Mouse (Mus musculus) frontal cortex, postnatal 25 days (tissue): ENCODE measurements around the gene Selplg.

ENCODE experiments used
- DNase-seq, 2 experiments: peaks; one replicate each; pipeline ENCODE4 v3.0.0; 2022; ENCODE audit warnings: low spot score in 2 of 2

Gene Selplg

GRCm38 (mm10) chr5:113832490-113832901 lies at the start of gene Selplg:
TSS of gene Selplg (minus strand) at chr5:113832644.
- DNase-seq = no peak

DNA sequence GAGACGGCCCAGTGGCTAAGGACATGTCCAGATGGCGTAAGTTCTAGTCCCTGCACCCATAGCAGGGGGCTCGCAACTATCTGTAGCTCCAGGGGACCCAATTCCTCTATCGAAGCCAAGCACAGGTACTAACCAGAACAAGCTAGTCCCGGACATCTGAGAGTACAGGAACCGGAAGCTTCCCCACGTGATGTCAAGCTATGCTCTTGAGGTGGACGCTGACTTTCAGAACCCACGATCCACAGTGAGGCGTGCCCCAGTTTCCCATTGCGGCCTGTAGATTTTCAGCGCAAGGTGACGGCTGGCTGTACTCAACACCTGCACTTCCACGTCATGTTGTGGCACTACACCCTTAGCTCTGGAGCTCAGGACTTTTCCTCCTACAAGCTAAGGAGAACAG lies 48.7 kb upstream of the Selplg start:
- DNase-seq = no peak

- no peak for DNase-seq
Observed at GRCm38 (mm10) chr5:113878943-113879617, 46.6 kb upstream of the Selplg start.

DNA sequence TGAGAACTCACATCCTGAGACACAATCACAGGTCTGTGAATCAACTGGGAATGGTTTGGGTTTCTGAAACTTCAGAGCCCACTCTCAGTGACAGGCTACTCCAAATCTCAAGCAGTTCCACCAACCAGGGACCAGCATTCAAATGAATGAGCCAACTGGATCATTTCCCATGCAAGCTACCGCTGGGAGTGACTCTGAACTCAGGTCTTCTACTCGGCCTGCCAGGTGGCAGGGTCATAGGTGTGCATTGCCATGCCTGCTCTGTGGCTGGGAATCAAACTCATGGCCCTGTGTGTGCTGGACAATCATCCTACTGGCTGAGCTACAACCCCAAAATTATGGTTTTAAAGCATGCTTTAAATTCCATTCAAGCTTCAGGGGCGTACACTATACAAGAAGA lies 45.1 kb upstream of the Selplg start:
- no peak for DNase-seq

DNA sequence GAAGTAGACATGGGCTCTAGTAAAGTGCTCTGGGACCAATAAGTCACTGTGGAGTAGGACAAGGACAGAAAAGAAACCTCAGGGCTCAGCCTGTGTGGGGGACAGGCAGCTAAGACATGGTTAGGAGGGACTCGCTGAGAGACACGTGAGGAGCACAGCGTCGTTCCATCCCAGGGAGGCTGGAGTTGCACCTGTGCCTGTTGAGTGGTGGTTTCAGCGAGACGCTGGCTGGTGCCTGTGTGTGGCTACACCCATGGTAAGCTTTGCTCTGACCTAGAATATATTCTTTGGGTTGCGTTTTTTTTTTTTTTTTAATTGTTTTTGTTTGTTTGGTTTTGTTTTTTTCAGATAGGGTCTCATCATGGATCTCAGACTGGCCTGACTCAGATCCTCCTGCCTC lies 43.7 kb upstream of the Selplg start:
- DNase-seq = no peak

DNA sequence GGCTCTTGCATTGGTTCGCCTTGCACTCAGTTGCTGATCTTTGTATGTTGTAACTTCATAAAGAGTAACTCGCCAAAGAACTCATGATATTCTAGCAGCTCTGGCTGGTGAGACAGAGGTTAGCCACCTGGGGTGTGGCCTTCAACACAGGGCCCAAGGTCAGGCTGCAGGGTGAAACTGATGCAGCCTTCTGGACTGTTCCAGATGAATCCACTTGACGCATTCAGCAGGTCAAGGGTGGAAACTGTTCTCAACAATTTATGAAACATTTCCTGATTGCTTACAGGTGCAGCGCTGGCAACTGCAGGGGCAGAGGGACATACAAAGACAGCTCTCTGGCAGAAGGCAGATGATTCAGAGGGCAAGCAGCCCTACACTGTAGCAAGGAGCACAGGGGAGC lies 43.2 kb upstream of the Selplg start:
- no peak for DNase-seq

DNA sequence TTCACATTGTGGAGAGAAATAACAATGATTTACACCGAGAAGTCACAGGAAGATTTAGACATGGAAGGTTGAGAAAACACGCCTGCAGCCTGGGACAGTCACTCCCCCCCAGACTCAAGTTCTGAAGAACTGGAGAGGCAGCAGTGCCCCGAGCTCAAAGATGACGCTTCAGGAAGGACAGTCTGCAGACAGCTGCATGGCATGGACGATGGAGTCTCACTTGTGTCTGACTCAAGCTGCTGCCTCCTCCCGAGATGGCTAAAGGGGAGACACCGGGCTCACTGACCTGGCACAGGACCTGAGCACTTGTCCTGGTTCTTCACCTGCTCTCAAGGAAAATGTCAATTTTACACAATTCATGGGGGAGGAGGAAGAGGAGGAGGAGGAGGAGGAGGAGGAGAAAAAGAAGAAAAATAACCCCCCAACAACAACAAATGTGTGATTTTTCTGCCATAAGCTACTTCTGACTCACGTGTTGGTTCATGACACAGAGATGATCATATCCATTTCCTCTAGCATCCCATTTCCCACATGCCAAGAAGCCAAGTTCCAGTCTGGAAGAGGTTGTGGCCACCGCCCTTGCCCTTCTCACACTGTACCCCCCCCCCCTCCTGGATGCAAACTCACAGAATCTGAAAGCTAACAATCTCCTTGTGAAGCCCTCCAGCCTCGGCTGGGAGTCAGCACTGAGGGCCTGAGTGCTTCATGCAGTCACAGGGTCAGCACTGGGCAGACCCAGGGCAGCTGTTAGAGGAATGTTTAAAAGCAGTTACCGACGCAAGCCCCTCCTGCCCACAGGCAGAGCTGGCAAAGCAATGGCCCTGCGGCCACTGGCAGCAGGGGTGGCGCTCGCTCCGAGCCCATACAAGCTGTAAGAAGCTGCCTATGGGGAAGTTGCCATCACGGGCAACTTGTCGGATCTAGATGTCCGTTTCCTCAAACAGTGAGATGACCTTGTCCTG lies 41.9 kb upstream of the Selplg start:
- no peak for DNase-seq

DNA sequence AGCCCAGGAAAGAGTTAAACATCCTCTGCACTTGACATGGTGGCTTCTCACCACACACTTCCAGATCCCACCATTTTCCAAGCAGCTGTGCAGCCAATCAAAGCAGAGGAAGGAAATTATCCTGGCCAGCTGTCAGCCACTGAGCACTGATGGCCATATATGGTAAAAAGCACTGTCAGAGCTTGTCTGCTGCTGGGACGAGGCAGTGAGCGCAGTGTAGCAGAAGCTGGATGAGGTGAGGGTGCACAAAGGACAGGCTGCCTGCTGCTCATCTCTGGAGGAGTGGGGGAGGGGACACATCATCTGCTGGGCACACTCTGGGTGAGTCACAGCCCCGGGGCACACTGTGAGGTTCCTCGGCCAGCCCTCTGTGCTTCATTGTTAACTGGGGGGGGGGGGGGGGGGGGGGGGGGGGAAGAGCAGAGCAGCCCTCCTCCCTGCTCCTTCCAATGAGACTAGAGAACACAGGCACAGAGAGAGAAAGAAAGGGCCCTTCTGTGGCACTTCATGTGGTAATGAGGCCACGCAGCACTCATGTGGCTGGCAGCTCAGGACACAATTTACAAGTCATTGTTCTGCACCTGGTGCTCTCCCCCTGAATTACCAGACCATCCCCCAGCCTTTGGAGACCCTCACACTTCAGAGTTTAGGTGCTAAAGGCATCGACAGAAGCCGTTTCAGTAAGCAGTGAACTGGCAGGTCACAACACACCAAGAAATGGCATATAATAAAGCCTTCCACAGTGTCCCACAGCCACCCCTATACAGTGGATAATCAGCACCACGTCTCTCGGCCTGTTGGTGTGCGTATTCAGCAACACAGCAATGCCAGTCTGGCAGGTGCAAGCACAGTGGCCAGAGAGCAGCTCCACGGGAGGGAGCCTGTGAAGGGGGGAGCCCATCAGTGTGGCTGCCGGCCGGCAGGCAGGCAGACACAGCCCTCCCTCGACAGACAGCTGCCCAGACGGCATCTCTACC lies 40.8 kb upstream of the Selplg start:
- no peak for DNase-seq

DNA sequence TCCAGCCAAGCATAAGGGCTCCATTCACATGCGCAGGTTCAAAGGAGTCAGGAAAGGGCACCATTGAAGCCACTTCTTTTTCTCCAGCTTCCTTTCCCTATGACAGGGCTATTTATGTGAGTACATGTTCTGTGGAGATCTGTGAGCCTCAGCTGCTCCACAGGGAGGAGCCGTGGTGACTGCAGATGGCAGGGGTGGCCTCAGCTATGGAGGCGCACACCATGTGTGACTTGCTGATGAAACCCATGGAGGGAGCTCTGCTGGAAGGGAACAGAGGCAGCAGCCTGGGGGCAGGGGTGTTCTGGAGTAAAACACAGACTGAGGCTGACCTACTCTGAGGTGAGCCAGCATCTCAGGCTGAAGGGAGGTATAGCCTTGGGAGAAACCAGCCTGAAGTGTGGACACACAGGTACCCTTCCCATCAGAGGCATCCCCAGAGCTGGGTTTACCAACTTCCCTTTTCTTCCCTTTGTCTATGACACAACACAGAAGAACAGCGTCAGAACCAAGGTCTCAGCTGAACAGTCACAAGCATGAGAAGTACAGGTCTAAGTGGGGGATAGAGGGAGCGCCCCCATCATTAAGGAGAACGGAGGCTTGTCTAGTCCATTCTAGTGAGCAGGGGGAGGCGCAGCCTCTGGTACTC lies 39.6 kb upstream of the Selplg start:
- DNase-seq = no peak

- no peak for DNase-seq
Observed at GRCm38 (mm10) chr5:113870393-113871040, 38.1 kb upstream of the Selplg start.

GRCm38 (mm10) chr5:113869132-113869531 lies 36.7 kb upstream of the Selplg start:
- DNase-seq = no peak

DNA sequence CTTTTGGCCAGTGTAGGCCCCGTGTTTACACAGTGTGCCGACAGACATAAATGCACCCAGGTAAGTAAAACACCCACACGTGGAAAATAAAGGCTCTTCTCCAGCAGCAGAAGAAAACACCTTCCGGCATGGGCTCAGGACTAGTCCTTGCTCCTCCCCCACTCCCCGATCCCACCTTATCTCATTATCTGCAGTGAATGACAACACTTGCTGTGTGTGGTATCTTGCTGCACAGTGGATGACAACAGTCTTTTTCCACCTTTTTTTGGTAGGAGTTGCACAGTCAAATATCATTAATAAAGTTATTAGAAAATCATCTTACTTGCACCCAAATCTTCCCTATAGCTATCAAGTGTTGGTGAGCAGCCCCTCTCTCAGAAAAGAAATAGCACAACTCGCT lies 32.5 kb upstream of the Selplg start:
- no peak for DNase-seq

- DNase-seq = no peak
Observed at GRCm38 (mm10) chr5:113863994-113864393, 31.6 kb upstream of the Selplg start.

DNA sequence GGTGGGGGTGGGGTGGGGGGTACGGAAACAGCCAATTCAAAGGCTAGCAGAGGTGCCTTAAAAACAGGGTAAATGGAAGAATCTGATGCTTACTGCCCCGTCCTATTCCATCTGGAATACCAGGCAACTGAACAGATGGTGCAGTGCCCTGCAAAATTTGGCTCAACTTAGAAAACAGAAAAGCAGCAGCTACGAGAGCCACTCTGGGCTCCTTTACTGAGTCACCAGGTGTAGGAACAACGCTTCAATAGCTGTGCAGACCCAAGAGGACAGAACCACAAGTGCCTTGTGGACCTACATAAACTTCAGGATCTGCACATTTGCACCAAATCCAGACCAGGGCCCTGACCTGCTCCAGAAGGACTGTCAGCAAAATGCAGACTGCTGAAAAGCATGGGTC lies 30.0 kb upstream of the Selplg start:
- no peak for DNase-seq

- no peak for DNase-seq
Observed at GRCm38 (mm10) chr5:113861294-113861693, 28.9 kb upstream of the Selplg start.

- no peak for DNase-seq
Observed at GRCm38 (mm10) chr5:113858971-113859370, 26.5 kb upstream of the Selplg start.

DNA sequence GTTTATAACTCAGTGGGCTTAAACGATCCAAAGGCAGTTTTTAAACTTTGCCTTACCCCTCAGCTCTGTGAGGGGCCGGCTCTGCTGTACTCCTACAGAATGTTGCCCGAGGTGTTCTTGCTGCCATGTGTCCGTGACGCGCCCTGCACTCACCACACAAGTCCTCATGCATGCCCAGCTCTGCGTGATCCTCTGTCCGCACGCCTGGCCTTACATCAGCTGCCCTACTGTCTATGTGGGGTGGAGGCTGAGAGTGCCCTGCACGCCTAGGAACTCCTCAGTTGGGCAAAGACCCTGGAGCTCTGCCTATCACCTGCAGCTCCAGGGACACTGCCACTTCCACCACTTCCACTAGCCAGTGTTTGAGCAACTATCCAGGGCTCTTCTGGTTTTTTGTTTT lies 26.1 kb upstream of the Selplg start:
- DNase-seq = no peak

- DNase-seq = no peak
Observed at GRCm38 (mm10) chr5:113857631-113858030, 25.2 kb upstream of the Selplg start.

- no peak for DNase-seq
Observed at GRCm38 (mm10) chr5:113856631-113857030, 24.2 kb upstream of the Selplg start.

DNA sequence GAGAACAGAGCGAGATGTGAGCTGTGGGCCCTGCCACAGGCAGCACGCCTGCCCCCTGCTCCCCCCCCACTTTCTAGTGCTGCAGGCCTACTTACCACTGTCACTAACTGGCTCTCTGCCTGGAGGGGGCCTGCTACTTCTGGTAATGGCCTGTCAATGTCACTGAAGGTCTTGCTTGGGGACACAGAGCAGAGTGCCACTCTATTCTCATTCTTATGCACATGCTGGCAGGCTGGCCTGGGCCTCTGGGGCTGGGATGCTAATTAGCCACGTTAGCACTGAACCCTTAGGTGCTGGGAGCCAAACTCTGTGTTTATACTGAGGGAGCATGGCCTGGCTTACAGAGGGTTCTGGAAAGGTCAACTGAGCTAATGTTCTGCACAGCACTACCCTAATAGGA lies 23.3 kb upstream of the Selplg start:
- no peak for DNase-seq

GRCm38 (mm10) chr5:113855117-113855516 lies 22.7 kb upstream of the Selplg start:
- no peak for DNase-seq
